Mouse (Mus musculus): ENCODE results near the gene Phlda1. TPM values are rescaled to one million over a fixed set of nuclear protein-coding genes. Genes with fewer than 3 reads are reported as not detected.
"Not testable (repeated sequence)": the region's sequence is repeated elsewhere in the genome, so short reads cannot be mapped to it uniquely, and the experiment has no call there.

The Phlda1 gene
- polyA plus RNA-seq, 1 experiment from 2014 or later: 58.0 TPM

DNA sequence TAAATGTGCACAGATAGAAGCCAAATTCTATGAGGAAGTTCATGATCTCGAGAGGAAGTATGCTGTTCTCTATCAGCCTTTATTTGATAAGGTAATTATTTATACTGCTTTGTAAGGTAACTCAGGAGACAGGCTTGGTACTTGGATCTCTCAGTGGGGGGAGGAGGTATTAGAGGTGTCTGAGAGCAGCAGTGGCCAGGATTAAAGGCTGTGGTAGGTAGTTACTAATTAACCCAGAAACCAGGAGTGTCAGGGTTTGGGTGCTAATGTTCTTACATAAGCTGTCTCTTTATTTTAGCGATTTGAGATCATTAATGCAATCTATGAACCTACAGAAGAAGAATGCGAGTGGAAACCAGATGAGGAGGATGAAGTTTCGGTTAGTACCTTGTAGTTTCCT lies 16.0 kb upstream of the Phlda1 start:
- H3K27ac ChIP-seq (ENCODE audit: low read depth, low read length); H3K9ac ChIP-seq (replicated peaks; ENCODE audit: low read depth, low read length); H3K9me3 ChIP-seq (ENCODE audit: control insufficient read depth, low read length); ATAC-seq (ENCODE audit: low read depth); H3K27me3 ChIP-seq (ENCODE audit: control insufficient read depth, insufficient read depth, low read length); H3K4me1 ChIP-seq (ENCODE audit: control insufficient read depth, insufficient read depth, low read length); H3K4me2 ChIP-seq (ENCODE audit: low read depth, low read length); H3K4me3 ChIP-seq (ENCODE audit: low read depth, low read length): not testable (repeated sequence)
- 97% methylated on average over 4 of the region's 4 CpGs for WGBS
- H3K36me3 ChIP-seq (ENCODE audit: control insufficient read depth, insufficient read depth, low read length): peaks cover 47% of the 10 kb centered on the region

DNA sequence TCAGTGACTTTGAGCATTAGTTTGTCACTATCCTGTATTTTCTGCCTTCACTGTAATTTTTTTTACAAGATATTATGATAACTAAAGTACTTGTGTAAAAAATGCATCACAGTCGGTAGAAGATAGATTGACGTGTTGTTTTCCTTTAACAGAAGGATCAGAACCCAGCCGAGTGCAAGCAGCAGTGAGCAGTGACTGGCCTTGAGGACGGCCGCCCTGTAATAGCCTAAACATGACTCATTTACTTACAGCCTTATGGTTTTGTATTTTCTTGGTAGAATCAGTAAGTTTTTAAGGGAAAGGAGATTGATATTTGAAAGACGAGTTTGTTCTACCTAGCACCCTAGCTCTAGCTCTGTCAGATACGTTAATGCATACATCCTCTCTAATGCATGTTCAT lies 10.2 kb upstream of the Phlda1 start:
- Histone ChIP-seq H3K27ac (ENCODE audit: low read depth, low read length) (no peak overlapping the region), H3K4me1 (ENCODE audit: control insufficient read depth, insufficient read depth, low read length) (no peaks in the 10 kb centered on the region), H3K36me3 (ENCODE audit: control insufficient read depth, insufficient read depth, low read length) (peaks cover 40% of the 10 kb centered on the region), H3K4me2 (ENCODE audit: low read depth, low read length) (no peak overlapping the region), H3K9ac (replicated peaks; ENCODE audit: low read depth, low read length) (no peak overlapping the region), H3K27me3 (ENCODE audit: control insufficient read depth, insufficient read depth, low read length) (no peaks in the 10 kb centered on the region), H3K4me3 (ENCODE audit: low read depth, low read length) (no peak overlapping the region), H3K9me3 (ENCODE audit: control insufficient read depth, low read length) (no peaks in the 10 kb centered on the region)
- 95% methylated on average over 7 of the region's 7 CpGs for WGBS
- no peak for ATAC-seq (ENCODE audit: low read depth)

DNA sequence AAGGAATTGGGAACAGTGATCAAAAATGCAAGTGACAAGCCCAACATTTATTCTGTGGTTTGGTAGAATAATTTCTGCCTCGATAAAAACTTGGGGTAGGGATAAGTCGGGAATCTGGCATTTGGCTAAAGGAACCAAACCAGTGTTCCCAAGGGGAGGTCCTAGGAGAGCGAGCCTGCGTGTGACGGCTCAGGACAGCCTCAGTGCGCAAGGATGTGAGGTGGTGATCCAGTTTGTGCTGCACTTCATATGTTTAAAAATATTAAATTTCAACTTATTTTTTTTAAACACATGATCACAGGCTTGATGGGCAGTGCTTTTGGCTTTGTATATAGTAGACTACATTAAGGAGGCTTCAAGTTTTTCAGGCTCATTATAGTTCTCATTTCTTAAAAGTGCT lies 6.2 kb upstream of the Phlda1 start:
- no peaks in the 10 kb centered on the region for H3K27me3 ChIP-seq (ENCODE audit: control insufficient read depth, insufficient read depth, low read length)
- no peak for ATAC-seq (ENCODE audit: low read depth)
- H3K36me3 ChIP-seq (ENCODE audit: control insufficient read depth, insufficient read depth, low read length): peaks cover 18% of the 10 kb centered on the region
- H3K9me3 ChIP-seq (ENCODE audit: control insufficient read depth, low read length): no peaks in the 10 kb centered on the region
- WGBS: 74% methylated on average over 6 of the region's 6 CpGs
- H3K27ac ChIP-seq (ENCODE audit: low read depth, low read length): no peak overlapping the region
- no peak overlapping the region for H3K4me2 ChIP-seq (ENCODE audit: low read depth, low read length)
- no peak overlapping the region for H3K9ac ChIP-seq (replicated peaks; ENCODE audit: low read depth, low read length)
- H3K4me1 ChIP-seq (ENCODE audit: control insufficient read depth, insufficient read depth, low read length): no peaks in the 10 kb centered on the region
- H3K4me3 ChIP-seq (ENCODE audit: low read depth, low read length): no peak overlapping the region

DNA sequence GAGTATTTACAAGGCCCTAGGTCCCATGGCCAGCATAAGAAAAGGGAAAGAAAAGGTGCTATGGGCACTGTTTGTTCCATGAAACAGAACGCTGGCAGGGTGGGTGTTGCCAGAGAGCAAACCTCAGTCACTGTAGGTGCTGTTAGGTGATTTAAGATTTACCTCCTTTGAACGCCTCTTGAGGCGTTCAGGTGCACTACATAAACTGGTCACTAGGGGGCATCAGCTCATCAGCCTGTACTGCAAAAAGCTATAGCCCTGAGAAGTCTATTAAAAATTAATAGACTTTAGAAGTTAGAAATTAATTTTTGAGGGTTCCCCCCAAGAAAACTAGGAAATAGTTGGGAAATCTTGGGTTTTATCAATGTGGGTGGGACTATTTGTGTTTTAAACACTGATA lies 3.0 kb upstream of the Phlda1 start:
- Histone ChIP-seq H3K4me1 (ENCODE audit: control insufficient read depth, insufficient read depth, low read length) (no peaks in the 10 kb centered on the region), H3K36me3 (ENCODE audit: control insufficient read depth, insufficient read depth, low read length) (peaks cover 5% of the 10 kb centered on the region), H3K27me3 (ENCODE audit: control insufficient read depth, insufficient read depth, low read length) (no peaks in the 10 kb centered on the region), H3K4me3 (ENCODE audit: low read depth, low read length) (no peak overlapping the region), H3K27ac (ENCODE audit: low read depth, low read length) (no peak overlapping the region), H3K9ac (replicated peaks; ENCODE audit: low read depth, low read length) (no peak overlapping the region), H3K4me2 (ENCODE audit: low read depth, low read length) (no peak overlapping the region), H3K9me3 (ENCODE audit: control insufficient read depth, low read length) (no peaks in the 10 kb centered on the region)
- 1% methylated on average over 3 of the region's 3 CpGs for WGBS
- ATAC-seq (ENCODE audit: low read depth): no peak

DNA sequence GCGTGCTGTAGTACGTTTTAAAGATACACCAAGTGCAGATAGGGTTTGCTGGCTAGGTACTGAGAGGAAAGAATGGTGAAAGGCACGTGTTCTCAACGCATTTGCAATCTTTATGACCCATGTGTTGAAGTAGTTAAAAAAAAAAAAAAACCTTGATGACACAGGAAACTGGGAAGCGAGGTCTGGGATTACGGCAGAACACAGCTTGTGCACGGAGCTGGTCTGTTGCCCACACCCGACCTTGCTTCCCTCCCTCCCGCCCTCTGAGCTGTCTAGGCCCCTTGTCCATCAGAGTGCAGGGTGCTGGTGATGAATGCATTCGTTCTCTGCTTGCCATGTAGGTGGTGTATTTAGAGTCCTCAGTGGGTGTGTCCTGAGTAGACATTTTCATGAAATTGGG lies 2.4 kb upstream of the Phlda1 start:
- H3K4me3 ChIP-seq (ENCODE audit: low read depth, low read length): no peak overlapping the region
- H3K4me2 ChIP-seq (ENCODE audit: low read depth, low read length): no peak overlapping the region
- no peaks in the 10 kb centered on the region for H3K36me3 ChIP-seq (ENCODE audit: control insufficient read depth, insufficient read depth, low read length)
- 33% methylated on average over 10 of the region's 10 CpGs for WGBS
- H3K9ac ChIP-seq (replicated peaks; ENCODE audit: low read depth, low read length): no peak overlapping the region
- H3K4me1 ChIP-seq (ENCODE audit: control insufficient read depth, insufficient read depth, low read length): no peaks in the 10 kb centered on the region; the same call in 1 of the 2 replicates
- no peaks in the 10 kb centered on the region for H3K27me3 ChIP-seq (ENCODE audit: control insufficient read depth, insufficient read depth, low read length)
- H3K9me3 ChIP-seq (ENCODE audit: control insufficient read depth, low read length): no peaks in the 10 kb centered on the region
- no peak overlapping the region for H3K27ac ChIP-seq (ENCODE audit: low read depth, low read length)
- no peak for ATAC-seq (ENCODE audit: low read depth)

DNA sequence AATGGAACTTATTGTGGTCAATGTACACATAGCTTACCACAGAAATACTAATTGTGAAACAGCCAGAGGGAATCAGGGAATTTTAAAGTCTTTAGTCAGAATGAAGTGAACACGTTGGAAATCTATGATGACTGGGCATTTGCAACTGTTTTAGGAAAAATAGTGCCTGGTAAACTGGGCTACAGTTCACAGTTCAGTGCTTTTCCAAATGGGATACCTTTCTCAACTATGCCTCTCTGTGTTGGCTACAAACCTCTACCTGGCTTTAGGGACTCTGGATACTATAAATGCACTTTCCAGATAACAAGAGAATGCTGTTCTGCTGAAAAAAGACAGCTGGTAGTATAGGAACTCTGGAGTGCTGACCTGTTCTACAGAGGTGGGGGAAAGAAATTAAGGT lies 1.5 kb upstream of the Phlda1 start:
- no peak overlapping the region for H3K4me3 ChIP-seq (ENCODE audit: low read depth, low read length)
- ATAC-seq (ENCODE audit: low read depth): no peak
- no peak overlapping the region for H3K9ac ChIP-seq (replicated peaks; ENCODE audit: low read depth, low read length)
- H3K9me3 ChIP-seq (ENCODE audit: control insufficient read depth, low read length): no peaks in the 10 kb centered on the region
- H3K27me3 ChIP-seq (ENCODE audit: control insufficient read depth, insufficient read depth, low read length): no peaks in the 10 kb centered on the region
- peaks cover 5% of the 10 kb centered on the region; the same call in 1 of the 2 replicates for H3K4me1 ChIP-seq (ENCODE audit: control insufficient read depth, insufficient read depth, low read length)
- H3K4me2 ChIP-seq (ENCODE audit: low read depth, low read length): no peak overlapping the region
- H3K27ac ChIP-seq (ENCODE audit: low read depth, low read length): no peak overlapping the region
- WGBS: 80% methylated on average over 1 of the region's 1 CpGs
- no peaks in the 10 kb centered on the region for H3K36me3 ChIP-seq (ENCODE audit: control insufficient read depth, insufficient read depth, low read length)

DNA sequence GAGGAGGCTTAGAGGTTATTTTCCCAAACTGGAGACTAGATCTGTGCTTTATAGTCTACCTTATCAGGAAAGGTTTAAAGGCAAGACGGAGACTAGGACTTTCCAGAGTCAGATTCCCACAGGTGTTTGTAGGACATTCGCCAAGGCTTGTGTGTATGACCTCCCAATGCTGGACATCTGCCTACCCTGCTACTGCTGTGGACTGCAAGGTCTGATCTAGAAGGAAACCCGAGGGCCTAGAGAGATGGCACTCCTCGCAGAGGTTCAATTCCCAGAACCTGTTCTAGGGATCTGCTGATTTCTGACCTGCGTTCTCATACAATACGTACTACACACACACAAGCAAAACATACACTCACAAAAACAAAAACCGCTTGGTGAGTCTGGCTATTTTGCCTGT lies 680 bp upstream of the Phlda1 start:
- H3K9ac ChIP-seq (replicated peaks; ENCODE audit: low read depth, low read length): no peak overlapping the region
- 54% methylated on average over 7 of the region's 7 CpGs for WGBS

DNA sequence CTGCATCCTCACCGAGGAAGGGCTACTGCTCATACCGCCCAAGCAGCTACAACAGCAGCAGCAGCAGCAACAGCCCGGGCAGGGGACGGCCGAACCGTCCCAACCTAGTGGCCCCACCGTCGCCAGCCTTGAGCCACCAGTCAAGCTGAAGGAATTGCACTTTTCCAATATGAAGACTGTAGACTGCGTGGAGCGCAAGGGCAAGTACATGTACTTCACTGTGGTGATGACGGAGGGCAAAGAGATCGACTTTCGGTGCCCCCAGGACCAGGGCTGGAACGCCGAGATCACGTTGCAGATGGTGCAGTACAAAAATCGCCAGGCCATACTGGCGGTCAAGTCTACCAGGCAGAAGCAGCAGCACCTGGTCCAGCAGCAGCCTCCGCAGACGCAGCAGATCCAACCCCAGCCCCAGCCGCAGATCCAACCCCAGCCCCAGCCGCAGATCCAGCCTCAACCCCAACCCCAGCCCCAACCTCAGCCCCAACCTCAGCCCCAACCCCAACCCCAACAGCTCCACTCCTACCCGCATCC lies 907 bp downstream of the Phlda1 start:
- Histone ChIP-seq H3K27me3 (ENCODE audit: control insufficient read depth, insufficient read depth, low read length) (no peaks in the 10 kb centered on the region), H3K36me3 (ENCODE audit: control insufficient read depth, insufficient read depth, low read length) (no peaks in the 10 kb centered on the region), H3K4me3 (ENCODE audit: low read depth, low read length) (peak overlapping the region; percentile 62), H3K4me1 (ENCODE audit: control insufficient read depth, insufficient read depth, low read length) (peaks cover 5% of the 10 kb centered on the region; the same call in 1 of the 2 replicates), H3K9me3 (ENCODE audit: control insufficient read depth, low read length) (no peaks in the 10 kb centered on the region), H3K9ac (replicated peaks; ENCODE audit: low read depth, low read length) (peak overlapping the region; percentile 93), H3K4me2 (ENCODE audit: low read depth, low read length) (peak overlapping the region; percentile 85), H3K27ac (ENCODE audit: low read depth, low read length) (peak overlapping the region; percentile 92)
- WGBS: under 1% methylated on average over 22 of the region's 23 CpGs
- peak; percentile 44 for ATAC-seq (ENCODE audit: low read depth)

More for the DNA sequence above, 680 bp upstream of the Phlda1 start:
- H3K9me3 ChIP-seq (ENCODE audit: control insufficient read depth, low read length): no peaks in the 10 kb centered on the region
- no peaks in the 10 kb centered on the region for H3K36me3 ChIP-seq (ENCODE audit: control insufficient read depth, insufficient read depth, low read length)
- H3K27me3 ChIP-seq (ENCODE audit: control insufficient read depth, insufficient read depth, low read length): no peaks in the 10 kb centered on the region
- H3K4me1 ChIP-seq (ENCODE audit: control insufficient read depth, insufficient read depth, low read length): peaks cover 5% of the 10 kb centered on the region; the same call in 1 of the 2 replicates
- H3K4me3 ChIP-seq (ENCODE audit: low read depth, low read length): no peak overlapping the region
- H3K27ac ChIP-seq (ENCODE audit: low read depth, low read length): no peak overlapping the region
- H3K4me2 ChIP-seq (ENCODE audit: low read depth, low read length): peak overlapping the region; percentile 85
- no peak for ATAC-seq (ENCODE audit: low read depth)

DNA sequence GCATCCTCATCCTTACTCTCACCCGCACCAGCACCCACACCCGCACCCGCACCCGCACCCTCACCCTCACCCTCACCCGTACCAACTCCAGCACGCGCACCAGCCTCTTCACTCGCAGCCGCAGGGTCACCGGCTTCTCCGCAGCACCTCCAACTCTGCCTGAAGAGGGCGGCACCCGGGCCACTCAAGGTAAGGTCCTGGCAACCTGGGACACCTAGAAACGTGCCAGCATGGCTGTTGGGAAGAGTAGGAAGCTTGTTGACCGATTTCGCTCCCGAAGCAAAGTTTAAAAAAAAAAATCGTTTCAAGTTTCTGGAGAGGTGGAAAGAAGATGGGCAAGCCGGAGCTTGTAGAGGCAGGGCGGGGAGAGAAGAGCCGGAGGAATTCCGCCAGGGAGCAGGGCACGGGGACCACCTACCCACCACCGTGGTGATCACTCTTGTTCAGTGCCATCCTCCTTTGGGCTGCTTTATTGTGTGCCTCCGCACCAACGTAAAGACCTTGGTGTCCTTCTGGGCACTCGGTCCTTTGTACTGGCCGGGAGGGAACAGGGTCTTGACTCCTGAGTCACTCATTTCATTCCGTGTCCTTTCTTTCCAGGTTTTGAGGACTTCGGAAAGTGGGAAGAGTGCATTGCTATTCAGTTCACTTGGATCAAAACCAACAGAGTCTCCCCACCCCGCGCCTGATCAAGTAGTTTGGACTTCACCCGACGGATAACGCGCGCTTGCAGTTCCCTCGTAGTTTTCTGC lies 1.6 kb downstream of the Phlda1 start:
- under 1% methylated on average over 38 of the region's 38 CpGs for WGBS
- Histone ChIP-seq H3K9me3 (ENCODE audit: control insufficient read depth, low read length) (no peaks in the 10 kb centered on the region), H3K9ac (replicated peaks; ENCODE audit: low read depth, low read length) (peak overlapping the region; percentile 93), H3K4me3 (ENCODE audit: low read depth, low read length) (peak overlapping the region; percentile 62), H3K4me1 (ENCODE audit: control insufficient read depth, insufficient read depth, low read length) (peaks cover 5% of the 10 kb centered on the region; the same call in 1 of the 2 replicates), H3K27me3 (ENCODE audit: control insufficient read depth, insufficient read depth, low read length) (no peaks in the 10 kb centered on the region), H3K27ac (ENCODE audit: low read depth, low read length) (peak overlapping the region; percentile 92), H3K4me2 (ENCODE audit: low read depth, low read length) (peak overlapping the region; percentile 85), H3K36me3 (ENCODE audit: control insufficient read depth, insufficient read depth, low read length) (no peaks in the 10 kb centered on the region)
- no peak; the same call in 1 of the 2 replicates for ATAC-seq (ENCODE audit: low read depth)

All from neural tube, embryonic 14.5 days (tissue).